Mouse (Mus musculus) layer of hippocampus, adult 18-20 months (tissue): Measurements from ENCODE around the gene Chrna4. TPM values are rescaled to one million over a fixed set of nuclear protein-coding genes. Genes with fewer than 3 reads are reported as not detected.
A peak's percentile ranks its signal among the peaks of the same experiment; 100 is the strongest.

Experiments
- DNase-seq, 2 experiments: peaks; one replicate each; pipeline ENCODE4 v3.0.0; 2022; ENCODE audit warnings: low spot score in 2 of 2
- long read RNA-seq: library from polyadenylated mRNA; stranded (forward); transcript quantifications from one replicate; pipeline ENCODE4 v2.0.0, GENCODE M21; 2021
- total RNA-seq, 2 experiments: library from RNA; stranded (reverse); gene quantifications; 2 replicates each; pipeline ENCODE4 v1.2.3; 2021

Chrna4 gene
- 10 to 100 TPM; 15.7 to 19.6 TPM for total RNA-seq
- long read RNA-seq, full-length matches to known transcripts: 8 of 12 reads
- long read RNA-seq, partial matches to known transcripts: 1 of 12 reads
- long read RNA-seq, other reads (novel, unspliced or antisense): 3 of 12 reads

DNA sequence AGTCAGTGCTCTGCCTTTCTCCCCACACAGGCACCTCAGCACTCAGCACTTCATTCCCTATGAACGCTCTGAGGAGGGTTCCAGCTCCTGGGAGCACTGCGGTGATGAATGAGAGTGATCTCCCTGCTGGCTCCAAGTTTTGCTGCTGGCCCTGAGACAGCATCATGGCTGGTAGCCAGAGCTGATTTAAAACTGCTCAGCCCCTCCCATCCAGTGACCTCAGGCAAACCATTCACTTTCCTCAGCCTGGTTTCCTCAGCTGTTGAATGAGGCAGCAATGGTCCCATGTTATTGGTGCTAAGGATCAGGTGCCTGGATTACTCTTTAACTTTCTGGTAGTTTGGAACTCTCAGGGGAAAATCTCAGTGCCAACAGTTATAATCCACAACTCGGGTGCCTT lies at the start of gene Chrna4:
TSS of gene Chrna4 (minus strand) at position 110 of the 400 bp plus-strand sequence.
- no peak for DNase-seq

DNA sequence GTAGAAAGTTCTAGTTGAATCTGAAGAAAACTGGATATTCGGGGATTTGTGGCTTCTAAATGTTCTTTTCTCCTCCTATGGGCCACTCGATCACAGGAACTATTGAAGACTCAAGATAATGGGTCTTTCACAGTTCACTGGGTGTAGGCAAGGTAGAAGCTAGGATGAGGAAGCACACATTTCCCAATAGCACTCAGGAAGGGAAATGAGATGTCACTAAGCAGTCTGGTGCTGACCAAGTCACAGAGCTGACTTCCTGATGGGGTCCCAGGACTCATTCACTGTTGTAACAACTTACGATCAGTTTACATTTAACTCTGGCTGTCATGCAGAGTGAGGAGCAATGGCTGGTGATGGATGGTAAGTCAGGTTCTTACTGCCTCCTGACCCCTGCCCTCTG lies 46.8 kb upstream of the Chrna4 start:
- no peak for DNase-seq

DNA sequence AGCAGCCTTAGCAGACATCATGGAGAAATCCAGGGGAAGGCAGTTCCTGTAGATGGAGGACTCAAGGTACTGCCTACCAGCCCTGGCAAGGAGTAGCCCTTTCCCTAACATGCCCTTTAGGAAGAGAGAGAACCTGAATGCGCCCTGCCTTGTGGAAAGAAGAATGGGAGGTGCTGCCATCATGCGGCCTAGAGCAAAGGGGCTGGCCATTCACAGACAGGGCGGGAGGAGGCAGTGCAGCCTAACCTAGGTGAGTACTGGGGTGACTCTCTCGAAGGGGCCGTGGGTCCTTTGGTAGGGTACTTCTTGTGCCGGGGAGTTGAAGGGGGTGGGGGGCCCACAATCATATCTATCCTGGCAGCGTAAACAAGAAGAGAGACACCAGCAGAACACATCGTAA lies 41.7 kb upstream of the Chrna4 start:
- no peak for DNase-seq

DNA sequence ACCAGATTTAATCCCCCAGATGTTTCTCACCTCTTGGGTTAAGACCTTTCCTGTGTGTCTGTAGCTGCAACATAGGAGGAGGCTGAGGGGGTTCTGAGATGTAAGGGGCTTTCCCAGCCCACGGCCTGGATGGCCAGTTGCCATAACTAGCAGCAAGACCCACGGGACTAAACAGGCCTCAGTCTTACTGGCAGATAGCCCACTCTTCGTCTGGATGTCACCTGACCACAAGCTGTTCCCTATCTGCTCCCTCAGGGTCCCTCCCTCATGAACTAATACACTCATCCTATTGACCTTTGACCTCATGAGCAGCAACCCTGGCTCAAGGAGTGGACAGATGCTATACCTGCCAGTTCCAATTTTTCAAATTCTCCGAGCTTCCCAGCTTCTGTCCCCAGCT lies 40.6 kb upstream of the Chrna4 start:
- no peak for DNase-seq

DNA sequence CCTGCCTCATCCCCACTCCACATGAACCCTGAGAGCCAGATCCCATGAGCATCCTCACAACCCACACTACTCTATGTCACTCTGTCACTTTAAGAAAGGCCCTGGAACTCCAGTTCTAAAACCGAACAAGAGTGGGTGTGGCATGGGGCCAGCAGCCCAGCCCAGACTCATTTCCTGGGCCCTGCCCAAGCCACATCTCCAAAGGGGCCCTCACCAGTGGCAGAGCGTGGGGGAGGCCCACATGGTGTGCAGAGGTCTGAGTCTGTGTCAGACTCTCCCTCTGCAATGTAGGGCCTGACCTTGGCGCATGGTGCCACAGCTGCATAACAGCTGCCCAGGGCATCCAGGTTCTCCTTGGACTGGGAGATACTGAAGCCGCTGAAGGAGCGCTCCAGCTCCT lies 37.5 kb upstream of the Chrna4 start:
- DNase-seq: no peak

DNA sequence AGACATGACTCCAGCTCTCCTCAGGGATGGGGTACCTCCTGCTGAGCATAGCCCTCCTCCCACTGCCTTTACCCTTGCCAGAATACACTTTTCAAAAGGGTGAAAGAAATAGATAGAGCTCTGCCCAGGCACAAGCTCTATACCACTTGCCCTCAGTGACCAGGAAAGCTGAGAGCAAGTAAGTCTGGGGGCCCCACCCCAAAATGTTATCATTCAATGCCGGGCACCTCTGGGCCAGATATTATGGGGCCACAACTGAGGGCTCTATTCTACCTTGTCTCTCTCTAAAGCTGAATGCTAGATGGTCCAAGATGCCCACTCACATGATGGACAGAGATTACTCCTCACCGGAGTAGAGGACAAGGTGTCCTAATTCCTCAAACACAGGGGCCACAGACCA lies 36.2 kb upstream of the Chrna4 start:
- DNase-seq: no peak

DNA sequence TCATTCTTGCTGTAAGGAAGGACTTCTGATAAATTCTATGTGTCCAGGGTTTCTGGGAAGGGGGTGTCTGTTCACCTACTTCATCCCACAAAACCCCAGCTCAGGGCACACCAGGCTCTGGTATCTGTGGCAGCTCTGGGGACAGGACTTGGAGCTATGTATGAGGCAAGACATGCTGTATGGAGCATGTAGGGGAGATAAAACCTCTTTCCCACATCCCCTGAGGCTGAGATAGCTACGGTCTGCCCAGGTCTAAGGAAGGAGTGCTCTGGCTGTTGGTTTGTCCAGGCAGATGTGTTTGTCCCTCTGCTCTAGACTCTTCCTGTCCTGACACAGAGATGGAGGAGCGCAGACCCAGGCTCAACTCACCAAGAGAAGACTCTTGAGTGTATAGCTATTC lies 35.6 kb upstream of the Chrna4 start:
- DNase-seq: no peak

DNA sequence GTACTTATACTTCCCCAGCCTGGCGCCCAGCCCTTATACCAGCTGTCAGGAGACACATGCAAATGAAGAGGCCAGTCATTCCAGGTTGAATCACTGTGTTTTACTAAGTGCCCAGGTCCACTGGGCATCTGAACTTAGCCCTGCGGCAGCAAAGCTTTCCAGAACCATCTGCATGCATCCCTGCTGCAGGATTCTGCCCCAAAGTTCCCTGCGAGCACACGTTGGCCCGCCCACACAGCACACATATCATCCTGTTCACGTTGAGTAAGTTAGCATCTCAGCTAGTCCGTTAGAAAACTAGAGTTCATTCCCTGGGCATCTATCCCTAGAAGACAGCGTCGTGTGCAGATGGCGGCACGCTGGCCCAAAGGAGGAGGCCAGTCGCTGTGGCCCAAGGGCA lies 32.2 kb upstream of the Chrna4 start:
- no peak for DNase-seq

DNA sequence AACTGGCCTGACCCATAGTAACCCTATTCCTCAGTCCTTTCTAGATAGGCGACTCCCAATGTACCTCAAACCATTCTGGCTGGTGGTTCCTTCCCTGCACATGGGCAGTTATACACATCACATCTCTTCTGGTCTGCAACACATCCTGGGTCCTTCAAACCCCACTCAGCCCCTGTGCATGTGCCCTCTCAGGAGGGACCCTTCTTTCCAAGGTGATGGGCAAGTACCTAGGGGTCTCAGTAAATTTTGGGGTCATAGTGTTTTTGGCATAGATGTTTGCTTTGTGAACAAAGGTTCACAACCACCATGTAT lies 29.0 kb upstream of the Chrna4 start:
- no peak for DNase-seq

DNA sequence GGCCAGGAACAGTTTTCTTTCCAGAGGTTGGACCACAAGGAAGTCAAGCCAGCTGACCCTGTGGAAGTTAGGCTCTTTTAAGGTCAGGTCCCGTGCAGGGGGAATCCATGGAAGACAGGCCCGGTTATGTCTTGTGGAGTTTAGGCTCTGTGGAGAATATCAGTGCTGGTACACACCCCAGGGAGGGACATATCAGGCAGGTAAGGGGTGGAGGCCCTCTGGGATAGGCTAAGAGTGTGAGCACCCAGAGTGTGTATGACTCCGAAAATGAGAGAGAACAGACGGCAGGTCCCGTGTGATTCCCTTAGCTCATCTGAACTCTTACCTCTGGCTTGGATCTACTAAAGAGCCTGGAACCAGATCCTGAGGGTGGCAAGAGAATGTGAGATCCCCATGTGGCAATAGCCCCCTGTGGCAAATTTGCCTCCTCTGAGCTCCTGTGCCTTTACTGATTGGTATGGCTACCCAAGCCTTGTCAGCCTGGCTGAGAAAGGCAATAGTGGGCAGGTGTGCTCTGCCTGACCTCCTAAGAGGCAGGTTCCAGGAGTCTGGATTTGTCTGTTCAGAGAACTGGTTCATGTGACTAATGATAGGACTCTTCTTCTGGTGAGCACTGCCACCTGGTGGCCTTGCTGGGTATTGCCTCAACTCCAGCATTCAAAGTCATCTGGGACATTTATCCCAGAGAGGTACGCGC lies 28.5 kb upstream of the Chrna4 start:
- DNase-seq: peak; percentile 83 to 94

DNA sequence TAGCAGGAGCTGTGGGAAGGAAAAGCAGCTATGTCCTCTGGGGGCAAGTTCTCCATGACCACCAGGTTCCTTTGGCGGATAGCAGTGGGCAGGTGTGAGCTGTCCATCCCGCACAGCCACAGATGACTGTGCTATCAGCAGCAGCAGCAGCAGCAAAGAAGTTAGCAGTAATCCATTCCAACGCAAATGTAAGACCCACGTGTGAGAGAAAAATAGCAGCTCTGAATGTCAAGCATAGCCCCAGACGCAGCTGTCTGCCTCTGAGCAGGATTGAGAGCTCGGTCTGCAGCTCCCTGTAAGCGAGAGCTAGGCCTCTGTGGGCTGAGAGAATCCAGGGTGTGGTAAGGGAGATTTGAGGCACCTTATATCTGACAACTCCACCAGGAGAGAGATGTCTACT lies 26.8 kb upstream of the Chrna4 start:
- peak; percentile 48 to 66 for DNase-seq

DNA sequence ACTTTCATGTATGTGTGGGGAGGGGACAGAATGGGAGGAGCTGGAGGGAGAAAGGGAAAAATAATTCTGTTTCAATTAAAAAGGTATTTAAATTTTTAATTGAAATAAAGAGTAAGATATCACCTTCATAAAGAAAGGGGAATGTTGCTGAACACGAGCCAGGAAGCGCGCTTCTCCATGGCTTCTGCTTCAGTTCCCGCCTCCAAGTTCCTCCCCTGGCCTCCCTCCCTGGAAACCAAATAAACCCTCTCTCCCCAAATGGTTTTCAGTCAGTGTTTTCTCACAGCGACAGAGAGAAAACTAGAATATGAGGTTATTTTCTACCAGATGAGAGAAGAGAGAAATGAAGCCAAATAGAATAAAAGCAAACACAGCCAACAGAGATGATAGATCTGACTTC lies 25.2 kb upstream of the Chrna4 start:
- DNase-seq: no peak

DNA sequence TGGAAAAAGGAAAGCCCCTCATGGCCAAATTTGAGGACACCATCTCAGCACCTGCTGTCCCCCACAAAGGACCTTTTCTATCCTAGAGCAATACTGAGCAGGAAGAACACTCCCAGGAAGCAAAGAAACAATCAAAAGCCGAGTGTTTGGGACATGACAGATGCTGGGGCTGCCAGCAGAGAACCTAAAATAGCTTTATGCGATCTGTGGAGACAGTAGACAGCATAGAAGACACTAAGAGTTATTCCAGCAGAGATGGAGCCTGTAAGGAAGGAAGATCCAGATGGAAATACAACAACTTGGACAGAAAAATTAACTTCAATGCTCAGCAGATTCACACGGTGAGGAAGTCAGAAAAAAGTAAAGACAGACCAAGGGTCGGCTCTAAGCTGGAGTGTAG lies 22.5 kb upstream of the Chrna4 start:
- no peak for DNase-seq

DNA sequence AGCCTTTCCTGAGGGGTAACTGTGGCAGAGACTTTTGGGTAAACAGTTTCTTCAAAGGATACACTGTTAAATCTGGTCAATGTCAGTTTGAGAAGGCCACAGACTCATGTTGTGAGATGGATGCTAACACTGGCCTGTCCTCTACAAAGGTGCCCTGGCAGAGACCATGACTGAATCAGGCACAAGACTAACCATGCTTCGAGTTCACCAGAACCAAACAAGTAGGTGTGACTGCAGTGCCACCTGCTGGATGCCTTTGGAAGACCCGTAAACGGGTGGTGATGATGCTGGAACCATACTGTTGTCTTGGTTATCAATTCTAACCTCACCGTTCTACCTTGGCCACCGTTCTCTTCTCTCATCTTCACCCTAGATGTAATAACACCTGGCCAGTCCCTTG lies 16.8 kb upstream of the Chrna4 start:
- DNase-seq: peak; percentile 79 to 93

DNA sequence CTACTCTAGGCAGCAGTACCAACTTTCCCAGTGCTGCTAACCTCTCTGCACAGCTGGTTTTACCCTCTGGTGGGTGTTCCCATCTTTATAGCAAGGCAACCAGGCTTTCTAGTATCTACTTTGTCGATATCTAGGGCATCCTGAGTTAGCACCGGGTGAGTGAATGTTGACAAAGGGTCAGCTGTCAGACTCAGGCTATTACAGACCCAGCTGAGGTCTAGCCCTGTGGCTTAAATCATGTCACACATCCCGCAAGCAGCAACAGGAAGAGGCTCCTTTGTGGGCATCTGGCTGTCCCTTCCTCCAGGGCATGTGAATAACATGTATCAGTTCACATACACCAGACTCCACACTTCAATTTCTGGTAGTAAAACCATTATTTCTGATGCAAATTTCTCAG lies 14.8 kb upstream of the Chrna4 start:
- no peak for DNase-seq

DNA sequence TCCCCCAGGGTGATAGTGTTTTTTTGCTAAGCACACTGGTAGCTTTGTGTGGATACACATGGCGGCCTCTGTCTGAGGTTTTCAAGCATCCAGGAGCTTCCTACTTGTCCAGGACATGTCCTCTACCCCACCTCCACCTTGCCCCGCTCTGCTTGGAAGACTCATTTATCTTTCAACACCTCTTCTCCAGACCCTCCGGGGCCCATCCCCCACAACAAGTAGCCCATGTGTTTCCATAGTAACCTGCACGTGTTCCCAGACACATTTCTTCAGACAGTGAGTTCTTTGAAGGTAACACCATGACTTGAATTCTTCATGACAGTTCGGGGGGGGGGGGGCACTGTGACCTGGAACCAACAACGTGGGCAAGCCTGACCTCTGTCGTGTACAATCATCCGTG lies 14.0 kb upstream of the Chrna4 start:
- no peak for DNase-seq

DNA sequence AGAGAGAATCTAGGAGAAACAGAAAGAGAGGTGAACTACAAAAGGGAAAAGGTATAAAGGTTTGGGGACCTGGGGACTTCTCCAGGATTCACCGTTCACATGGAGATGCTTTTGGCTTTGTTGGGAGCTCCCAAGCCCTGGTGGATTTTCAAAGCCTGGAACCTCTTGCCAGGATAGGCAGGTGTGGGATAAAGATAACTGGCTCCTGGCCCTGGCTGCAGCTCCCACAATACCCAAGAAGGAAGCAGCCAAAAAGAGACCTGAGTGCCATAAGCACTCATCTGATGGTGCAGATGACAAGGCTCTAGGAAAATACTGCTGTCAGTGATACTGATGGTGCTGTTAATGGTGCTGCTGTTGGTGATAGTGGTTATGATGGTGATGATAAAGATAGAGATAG lies 8.8 kb upstream of the Chrna4 start:
- no peak for DNase-seq

DNA sequence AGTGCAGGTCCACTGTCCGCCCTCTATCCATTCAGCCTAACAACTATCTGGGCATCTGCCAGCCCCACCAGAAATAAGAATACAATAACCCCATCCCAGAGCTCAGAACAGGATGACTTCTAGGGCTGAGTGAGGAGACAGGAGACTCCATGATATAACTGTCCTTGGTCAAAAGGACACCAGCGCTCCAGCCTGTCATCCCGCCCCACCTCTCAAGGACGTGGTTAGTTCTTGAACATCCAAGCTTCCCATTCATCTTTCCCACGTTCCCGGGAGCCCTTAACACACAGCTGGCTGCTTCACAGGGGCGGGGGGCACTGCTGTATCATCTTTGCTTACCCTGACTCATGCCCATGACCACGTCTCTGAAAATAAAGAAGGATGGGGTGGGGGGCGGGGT lies 5.6 kb upstream of the Chrna4 start:
- no peak for DNase-seq

DNA sequence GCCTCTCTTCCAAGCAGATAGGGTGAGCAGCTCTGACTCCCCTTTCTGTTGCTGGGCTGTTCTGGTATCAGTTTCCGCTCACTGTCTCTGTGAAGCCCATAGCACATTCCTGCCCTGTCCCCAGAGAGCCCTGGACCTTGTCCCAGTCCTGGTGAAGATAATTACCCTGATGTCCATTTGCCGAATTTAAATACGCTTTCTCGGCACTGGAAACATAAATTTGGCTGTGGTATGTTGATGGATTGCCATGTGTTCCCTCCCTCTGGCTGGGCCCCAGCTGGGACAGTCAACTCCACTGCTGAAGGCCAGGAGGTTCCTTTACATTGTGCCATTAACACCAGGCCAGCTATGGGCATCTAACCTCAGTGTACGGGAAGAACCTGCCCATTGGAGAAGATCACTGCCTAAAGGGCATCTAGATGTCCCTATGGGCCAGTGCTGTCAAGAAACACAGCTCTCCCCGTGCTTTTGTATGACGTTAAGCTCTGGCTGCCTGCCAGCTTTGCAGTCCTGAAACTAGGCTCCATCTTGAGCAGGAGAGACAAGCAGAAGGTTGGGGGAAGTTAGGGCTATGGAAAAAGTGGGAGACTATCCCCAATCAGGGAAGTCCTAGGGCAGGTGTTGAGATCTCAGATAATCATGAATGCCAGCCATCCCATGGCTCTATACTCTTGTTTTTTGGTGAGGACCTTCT lies 5.1 kb upstream of the Chrna4 start:
- DNase-seq: no peak

DNA sequence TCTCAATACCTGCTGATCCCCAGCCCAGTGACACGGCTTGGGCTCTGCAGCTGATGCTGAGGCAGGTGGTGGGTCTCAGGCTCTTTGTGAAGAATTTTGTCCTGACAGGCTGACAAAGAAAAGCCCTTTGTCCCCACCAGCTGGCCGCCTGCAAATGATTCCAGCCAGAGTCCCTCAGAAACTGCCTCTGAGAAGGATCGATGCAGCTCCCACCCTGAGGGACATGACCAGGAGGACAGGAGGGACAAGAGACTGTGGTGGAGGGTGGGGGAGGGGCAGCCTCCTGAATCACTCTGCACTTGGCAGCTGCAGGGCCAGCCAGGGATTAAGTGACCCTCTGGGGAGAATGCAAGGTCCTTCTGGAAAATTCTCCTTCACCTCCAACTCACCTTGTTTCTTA lies 655 bp upstream of the Chrna4 start:
- DNase-seq: no peak

DNA sequence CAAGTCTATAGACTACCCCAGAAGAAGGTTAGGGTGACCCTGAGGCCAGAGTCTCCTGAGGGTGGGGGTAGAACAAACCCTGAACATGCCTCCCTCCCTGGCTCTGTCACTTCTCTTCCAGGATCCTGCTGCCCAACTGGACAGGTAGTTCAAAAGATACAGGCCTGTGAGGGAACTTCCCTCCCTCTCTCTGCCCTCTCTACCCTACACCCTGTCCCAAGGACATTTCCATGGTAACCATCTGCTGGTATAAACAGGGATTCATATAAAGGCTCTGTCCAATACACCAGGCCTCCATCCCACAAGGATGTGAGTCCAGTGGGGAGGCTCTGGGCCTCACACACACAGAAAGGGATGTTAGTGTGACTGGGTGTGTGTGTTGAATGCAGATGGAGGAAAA lies 970 bp downstream of the Chrna4 start:
- no peak for DNase-seq

DNA sequence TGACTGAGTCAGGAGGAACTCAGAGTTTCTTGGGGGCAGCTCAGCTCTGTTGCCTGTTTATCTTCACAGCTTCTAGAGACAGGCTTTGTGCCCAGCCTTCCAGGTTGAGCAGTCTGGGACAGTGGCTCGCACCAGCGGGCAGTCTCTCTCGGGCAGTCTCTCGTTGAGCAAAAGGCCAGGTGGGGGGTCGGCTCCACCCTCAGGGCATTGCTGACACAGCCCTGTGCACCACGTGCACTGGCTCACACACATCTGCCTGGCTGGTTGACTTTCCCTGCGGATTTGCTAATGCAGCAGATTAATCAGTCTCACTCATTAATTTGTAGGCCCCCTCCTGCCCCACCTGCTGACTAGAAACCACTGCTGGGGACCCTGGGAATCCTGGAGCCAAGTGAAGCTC lies 1.4 kb downstream of the Chrna4 start:
- no peak for DNase-seq

DNA sequence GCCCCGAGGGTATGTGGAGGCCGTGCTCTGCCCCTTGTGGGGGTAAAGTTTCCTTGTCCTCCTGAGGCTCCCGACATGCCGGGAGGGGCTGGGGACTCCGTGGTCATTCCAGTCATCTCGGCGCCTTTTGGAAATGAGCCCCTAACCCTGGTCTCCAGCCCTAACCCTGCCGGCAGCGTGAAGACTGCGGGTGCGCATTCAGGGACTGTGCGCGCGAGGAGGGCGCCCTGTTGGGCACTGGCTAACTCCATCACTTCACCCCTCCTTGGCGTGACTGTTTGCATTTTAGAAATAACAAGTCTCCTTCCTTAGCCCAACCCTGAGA lies 4.0 kb downstream of the Chrna4 start:
- no peak for DNase-seq
